Mouse (Mus musculus) fibroblast of lung, adult 2 months (primary cell): ENCODE measurements around the gene Rufy3.

Experiments
- DNase-seq: peaks from one replicate; pipeline ENCODE4 v3.0.0-alpha.2; 2011; ENCODE audit warnings: low read depth

The Rufy3 gene

GRCm38 (mm10) chr5:88629987-88630386 is 65.1 kb downstream of the Rufy3 start:
- no peak for DNase-seq

GRCm38 (mm10) chr5:88630883-88631282 is 66.0 kb downstream of the Rufy3 start:
- DNase-seq: no peak

- DNase-seq: no peak
These were observed 66.7 kb downstream of the Rufy3 start for GRCm38 (mm10) chr5:88631545-88631944.

GRCm38 (mm10) chr5:88632463-88632862 is 67.6 kb downstream of the Rufy3 start:
- no peak for DNase-seq

GRCm38 (mm10) chr5:88634076-88634475 is 69.2 kb downstream of the Rufy3 start:
- no peak for DNase-seq

GRCm38 (mm10) chr5:88642786-88643185 is 77.9 kb downstream of the Rufy3 start:
- DNase-seq: no peak

- no peak for DNase-seq
These were observed 78.7 kb downstream of the Rufy3 start for GRCm38 (mm10) chr5:88643491-88643890.

- no peak for DNase-seq
These were observed 80.1 kb downstream of the Rufy3 start for GRCm38 (mm10) chr5:88644901-88645300.

- DNase-seq: no peak
These were observed 80.6 kb downstream of the Rufy3 start for GRCm38 (mm10) chr5:88645405-88645804.

- no peak for DNase-seq
These were observed 84.7 kb downstream of the Rufy3 start for GRCm38 (mm10) chr5:88649250-88650173.

- no peak for DNase-seq
These were observed 87.7 kb downstream of the Rufy3 start for GRCm38 (mm10) chr5:88652589-88652988.

GRCm38 (mm10) chr5:88657868-88658267 is 93.0 kb downstream of the Rufy3 start:
- no peak for DNase-seq

- DNase-seq: no peak
These were observed 98.3 kb downstream of the Rufy3 start for GRCm38 (mm10) chr5:88663151-88663550.

GRCm38 (mm10) chr5:88663875-88664274 is 99.0 kb downstream of the Rufy3 start:
- DNase-seq: no peak

GRCm38 (mm10) chr5:88674703-88675442 is 110.0 kb downstream of the Rufy3 start:
- DNase-seq: no peak

GRCm38 (mm10) chr5:88675443-88676387 is 110.9 kb downstream of the Rufy3 start, which contains the start of gene Grsf1:
Gene Grsf1, minus strand, starts transcription at chr5:88676171.
- peak; percentile 46 for DNase-seq

GRCm38 (mm10) chr5:88678929-88679328 is 114.1 kb downstream of the Rufy3 start:
- no peak for DNase-seq

GRCm38 (mm10) chr5:88679341-88679740 is 114.5 kb downstream of the Rufy3 start:
- no peak for DNase-seq

GRCm38 (mm10) chr5:88680567-88680966 is 115.7 kb downstream of the Rufy3 start:
- no peak for DNase-seq

GRCm38 (mm10) chr5:88683706-88684105 is 118.9 kb downstream of the Rufy3 start:
- no peak for DNase-seq

- DNase-seq: no peak
These were observed 119.4 kb downstream of the Rufy3 start for GRCm38 (mm10) chr5:88684226-88684625.

- DNase-seq: no peak
These were observed 120.5 kb downstream of the Rufy3 start for GRCm38 (mm10) chr5:88685306-88685705.
